Mouse (Mus musculus): ENCODE data around the gene Lima1.
"Not testable (repeated sequence)": the region's sequence is repeated elsewhere in the genome, so short reads cannot be mapped to it uniquely, and the experiment has no call there.

Gene Lima1

DNA sequence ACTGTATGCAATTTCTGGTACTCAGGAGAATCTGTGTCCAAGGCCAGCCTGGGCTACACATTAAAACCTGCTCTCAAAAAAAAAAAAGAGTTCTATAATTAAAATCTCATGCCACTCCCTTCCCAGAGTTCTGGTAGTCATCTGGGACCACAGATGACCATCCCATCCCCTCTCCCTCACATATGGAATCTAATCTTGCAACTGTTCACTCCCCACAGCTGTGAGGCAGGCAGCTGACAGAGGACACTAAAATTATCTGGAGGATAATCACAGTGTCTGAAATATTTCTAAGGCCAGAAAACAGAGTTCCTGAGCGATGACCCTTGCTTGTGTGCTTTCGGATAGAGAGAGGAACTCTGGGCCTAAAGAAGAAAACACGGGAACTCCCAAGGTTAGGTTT lies 40.6 kb downstream of the Lima1 start:
- DNase-seq (ENCODE audit: low spot score), result no peak

DNA sequence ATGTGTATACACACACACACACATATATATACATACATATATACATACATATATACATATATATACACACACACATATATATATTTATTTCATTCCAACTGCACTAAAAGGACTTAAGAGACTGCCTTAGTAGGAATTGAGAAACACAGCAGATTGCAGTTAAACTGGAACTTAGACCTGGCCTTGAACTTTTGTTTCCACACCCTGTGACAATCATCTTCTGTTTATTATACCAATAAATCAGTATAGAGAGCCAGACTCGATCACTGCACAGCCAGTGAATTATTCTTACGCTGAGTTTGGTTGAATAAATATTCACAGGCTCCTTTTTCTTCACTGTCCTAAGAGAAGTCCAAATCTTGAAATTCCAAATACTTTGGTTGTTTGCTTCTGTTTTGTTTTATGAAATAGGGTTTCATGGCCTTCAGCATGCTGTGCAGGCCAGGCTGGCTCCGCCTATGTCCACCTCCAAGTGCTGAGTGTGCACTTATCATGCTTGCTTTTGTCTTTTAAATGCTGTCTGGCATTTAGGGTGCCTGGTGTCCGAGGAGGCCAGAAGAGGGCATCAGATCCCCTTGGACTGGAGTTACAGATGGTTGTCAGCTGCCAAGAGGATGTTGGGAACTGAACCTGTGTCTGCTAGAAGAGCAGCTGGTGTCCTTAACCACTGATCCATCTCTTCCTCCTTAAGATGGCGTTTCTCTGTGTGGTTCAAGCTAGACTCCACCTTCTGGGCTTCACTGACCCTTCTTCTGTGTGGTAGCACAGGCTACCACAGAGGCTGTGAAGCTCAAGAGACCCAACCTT lies 41.4 kb downstream of the Lima1 start:
- no peak for DNase-seq (ENCODE audit: low spot score)

DNA sequence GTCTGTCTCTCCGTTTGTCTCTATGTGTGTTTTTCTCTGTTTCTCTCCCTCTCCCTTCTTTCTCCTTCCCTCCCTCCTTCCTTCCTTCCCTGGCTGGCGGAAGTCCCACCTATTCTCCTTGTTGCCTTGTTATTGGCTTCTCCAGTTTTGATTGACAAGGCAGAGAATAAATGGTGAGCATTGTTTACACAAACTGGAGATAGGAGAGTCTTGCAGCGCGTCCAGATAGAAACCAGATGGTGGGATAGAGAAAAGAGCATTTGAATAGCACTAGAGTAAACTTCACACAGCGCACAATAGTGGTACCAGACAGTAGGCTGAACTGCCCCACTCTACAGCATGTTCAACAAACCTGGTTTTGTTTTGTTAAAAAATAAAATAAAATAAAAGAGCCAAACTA lies 43.7 kb downstream of the Lima1 start:
- no peak for DNase-seq (ENCODE audit: low spot score)

DNA sequence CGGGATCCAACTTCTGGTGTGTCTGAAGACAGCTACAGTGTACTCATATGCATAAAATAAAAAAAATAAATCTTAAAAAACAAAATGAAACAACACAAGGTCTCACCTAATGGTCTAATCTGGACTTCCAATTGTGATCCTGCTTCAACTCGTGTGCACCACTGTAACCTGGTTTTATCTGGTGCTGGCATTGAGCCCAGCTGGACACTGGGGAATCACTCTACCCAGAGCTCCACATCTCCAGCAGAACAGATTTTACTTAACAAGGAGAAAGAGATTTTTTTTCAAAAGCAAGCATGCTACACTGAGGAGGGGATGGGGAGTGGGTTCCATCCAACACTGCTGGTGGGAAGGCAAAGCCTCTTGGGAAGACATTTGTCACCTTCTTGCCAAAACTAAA lies 47.2 kb downstream of the Lima1 start:
- no peak for DNase-seq (ENCODE audit: low spot score)

DNA sequence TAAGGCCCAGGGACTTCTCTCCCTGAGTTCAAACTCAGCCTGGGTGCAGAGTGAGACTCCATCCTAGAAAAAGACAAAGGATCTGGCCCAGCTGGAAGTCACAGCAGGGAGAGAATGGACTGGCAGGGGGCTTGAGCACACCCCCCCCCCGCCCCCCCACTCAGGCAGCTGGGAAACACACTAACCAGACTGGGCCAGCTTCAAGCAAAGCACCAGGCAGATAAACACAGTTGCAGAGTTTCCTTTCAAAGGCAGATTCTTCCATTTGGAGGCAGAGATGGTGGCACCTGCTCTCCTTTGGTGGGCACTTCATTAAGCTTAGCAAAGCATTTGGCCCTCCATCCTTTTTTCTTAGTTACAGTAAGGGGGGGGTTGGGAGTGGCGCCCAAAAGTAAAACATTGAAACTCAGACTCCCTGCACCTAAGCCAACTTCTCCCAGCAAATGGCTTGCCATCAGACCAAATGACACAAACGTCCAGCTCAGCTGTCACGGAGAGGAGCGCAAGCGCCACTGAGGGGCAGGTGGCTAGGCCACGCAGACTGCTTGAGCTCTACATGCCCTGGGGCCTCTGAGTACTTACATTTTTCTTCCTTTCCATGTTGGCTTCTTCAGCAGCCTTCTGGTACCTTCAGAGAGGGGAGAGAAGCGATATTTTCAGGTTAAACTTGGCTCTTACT lies 48.9 kb downstream of the Lima1 start:
- DNase-seq (ENCODE audit: low spot score), result no peak

DNA sequence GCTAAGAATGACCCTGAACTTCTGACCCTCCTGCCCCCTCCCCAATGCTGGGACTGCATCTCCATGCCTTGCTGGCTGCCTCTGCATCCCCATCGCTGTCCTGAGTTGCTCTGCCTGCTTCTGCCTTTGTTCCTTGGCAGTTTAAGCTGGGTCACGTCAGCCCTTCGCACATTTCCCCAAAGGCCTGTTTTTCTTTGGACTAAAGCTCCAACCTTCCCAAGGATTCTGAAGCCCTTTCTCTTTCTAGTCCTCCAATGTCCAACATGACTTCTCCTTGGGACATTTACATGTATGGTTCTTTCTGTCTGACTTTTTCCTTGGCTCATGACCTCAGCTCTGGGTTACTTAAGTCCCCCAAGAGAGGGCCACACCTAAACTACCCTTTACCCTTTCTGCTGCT lies 50.0 kb downstream of the Lima1 start:
- DNase-seq (ENCODE audit: low spot score), result no peak

DNA sequence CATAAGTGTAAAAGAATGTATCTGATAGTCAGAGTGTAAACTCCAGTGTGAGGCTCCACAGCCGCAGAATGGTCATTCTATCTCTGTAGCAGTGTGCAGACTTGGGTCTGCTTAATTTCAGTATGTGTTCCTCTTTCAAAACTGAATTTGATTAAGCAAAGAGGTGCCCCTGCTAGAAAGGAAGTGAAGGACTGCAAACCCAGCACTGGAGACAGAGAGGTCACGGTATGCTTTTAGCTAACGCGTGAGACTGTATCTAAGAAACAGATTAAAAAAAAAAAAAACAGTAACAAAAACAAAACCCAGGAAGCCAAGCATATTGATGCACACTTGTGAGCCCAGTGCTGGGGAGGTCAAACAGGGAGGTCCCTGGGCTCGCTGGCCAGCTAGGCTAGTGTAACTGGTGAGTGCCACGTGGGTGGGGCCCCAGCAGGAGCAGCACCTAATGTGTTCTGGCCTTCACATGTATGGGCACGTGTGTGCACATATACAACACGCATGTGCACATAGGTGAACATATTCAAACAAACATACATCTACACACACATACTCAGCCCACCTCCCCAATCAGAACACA lies 51.8 kb downstream of the Lima1 start:
- DNase-seq (ENCODE audit: low spot score), result no peak

DNA sequence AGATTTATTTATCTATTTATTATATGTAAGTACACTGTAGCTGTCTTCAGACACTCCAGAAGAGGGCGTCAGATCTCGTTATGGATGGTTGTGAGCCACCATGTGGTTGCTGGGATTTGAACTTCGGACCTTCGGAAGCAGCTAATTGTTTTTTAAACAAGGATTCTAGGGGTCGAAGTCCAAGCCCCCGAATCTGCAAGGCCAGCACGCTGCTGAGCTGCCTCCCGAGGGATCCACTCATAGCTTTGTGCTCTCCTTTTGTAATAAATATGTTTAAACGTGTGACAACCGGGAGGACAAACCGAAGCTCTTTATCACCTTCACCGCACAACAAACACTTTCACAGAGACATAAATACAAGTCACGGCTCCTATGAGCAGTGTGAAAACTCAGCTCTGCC lies 52.8 kb downstream of the Lima1 start:
- not testable (repeated sequence) for DNase-seq (ENCODE audit: low spot score)

DNA sequence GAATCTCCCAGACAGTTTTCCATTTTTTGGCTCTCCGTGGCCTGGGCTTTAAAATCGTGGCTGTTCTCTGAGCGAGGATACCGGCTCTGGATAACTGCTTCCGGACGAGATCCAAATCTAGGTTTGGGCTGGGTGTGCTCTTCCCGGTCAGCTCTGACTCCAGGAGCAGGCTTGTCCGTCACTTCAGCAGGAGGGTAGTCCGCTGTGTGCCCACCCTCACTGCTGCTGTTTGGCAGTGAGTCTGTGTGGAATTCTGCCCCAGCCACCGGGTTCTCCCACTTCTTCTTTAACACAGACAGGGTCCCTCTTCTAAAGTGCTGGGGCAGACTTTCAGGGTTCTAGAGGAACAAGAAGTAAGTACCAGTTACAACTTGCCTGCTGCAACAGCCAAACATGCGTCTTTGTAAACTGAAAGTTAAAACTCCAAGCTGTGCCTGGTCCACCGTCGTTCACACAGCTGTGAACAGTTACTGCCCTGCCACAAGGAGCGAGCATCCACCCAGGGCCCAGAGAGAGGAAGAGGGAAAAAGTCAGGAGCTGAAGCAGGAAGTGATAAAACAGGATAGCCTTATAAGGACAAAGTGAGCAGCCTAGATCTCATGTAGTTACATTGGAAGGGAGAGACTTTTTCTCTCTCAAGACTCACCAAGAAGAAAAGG lies 55.5 kb downstream of the Lima1 start:
- DNase-seq (ENCODE audit: low spot score), result no peak

DNA sequence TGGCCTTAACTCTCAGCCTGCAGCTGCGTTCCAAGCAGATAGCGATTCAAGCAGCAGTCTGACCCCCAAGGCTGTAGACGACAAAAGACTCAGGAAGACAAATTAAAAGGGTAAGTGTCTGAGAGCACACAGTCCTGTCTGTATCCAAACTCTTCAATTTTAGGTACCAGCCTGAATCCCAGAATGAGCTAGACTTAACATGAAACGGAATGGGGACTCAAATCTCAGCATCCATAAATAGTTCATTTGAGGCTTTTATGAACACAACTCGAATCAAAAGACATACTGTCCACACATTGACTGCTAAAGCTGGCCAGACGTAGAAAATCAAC lies 56.2 kb downstream of the Lima1 start:
- DNase-seq (ENCODE audit: low spot score), result no peak

DNA sequence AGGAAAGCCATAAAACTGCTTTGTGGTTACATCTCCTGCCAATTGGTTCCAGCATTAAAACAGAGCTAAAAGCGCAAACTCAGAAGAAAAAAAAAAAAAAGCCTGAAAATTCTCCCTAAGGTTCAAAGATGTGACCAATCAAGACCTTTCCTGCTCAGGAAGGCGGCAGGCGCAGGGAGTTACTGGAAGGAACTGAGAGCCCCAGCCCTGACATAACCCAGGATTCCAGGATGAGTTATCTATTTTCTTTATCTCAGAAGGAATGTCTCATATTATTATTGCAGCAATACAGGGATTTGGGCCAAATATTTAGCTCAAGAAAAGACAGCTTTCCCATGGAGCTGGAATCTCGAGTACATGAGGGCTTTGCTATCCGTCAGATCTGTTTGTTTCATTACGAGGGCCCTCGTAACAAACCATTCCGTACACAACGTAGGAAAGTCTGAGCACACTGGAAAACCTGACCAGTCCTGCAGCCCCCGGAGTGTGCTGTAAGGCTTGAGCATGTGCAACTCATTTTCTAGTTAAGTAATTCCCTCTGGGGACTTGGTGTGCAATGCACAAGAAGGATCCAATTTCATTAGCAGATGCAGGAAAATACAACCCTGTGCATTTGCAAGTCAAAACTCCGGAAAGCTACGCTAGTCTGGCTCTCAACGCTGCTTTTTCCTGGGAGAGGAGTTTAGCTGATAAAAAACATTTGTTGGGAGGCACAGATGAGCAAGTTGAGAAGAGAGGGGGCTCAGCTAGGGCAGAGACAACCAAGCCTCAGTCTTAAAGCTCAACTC lies 56.7 kb downstream of the Lima1 start:
- no peak for DNase-seq (ENCODE audit: low spot score)

DNA sequence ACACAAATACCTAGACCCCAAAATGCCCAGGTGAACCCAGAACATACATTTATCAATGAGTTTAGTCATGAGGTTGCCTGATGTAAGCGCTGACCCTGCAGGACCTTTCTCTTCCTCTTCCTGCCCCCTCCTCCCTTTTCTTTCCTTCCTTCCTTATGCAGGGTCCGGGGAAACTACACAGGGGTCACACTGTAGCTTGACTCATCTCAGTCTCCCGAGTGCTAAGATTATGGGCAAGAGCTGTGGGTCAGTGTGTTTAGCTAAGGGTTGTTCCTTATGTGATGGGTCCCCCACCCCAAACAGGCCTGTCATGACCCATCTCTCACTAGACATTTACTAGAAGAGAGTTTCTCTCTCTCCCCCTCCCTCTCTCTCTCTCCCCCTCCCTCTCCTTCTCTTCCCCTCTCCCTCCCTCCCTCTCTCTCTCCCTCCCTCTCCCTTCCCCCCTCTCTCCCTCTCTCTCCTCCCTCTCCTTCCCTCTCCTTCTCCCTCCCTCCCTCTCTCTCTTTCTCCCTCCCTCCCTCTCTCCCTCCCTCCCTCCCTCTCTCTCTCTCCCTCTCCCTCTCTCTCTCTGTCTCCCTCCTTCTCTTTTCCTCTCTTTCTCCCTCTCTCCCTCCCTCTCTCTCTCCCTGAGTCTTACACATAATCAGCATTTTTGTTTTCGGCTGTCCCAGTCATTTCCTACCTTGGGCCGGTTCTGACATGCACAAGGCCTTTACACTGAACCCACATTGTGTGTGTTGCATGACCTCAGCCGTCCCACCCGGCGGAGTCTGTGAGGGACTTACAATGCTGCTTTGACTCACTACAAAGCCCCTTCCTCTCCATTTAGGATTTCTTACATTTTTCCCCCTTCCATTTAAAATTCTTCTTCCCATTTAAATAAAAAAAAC lies 57.7 kb downstream of the Lima1 start:
- no peak for DNase-seq (ENCODE audit: low spot score)

DNA sequence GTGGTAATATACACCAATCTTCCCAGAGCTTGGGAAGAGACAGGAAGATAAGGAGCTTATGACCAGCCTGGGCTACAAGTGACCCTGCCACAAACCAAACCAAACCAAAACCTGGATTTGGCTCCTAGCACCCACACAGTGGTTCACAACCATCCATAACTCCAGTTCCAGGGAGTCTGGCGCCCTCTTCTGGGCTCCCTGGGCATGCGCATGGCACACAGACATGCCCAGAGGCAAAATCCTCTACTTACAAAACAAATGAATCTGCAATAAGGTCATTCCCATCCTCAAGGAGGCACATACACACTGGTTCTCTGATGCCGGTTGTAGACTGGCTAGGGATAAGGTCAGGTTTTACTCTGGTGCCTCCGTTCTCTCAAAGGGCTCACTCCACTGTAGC lies 59.3 kb downstream of the Lima1 start:
- no peak for DNase-seq (ENCODE audit: low spot score)

DNA sequence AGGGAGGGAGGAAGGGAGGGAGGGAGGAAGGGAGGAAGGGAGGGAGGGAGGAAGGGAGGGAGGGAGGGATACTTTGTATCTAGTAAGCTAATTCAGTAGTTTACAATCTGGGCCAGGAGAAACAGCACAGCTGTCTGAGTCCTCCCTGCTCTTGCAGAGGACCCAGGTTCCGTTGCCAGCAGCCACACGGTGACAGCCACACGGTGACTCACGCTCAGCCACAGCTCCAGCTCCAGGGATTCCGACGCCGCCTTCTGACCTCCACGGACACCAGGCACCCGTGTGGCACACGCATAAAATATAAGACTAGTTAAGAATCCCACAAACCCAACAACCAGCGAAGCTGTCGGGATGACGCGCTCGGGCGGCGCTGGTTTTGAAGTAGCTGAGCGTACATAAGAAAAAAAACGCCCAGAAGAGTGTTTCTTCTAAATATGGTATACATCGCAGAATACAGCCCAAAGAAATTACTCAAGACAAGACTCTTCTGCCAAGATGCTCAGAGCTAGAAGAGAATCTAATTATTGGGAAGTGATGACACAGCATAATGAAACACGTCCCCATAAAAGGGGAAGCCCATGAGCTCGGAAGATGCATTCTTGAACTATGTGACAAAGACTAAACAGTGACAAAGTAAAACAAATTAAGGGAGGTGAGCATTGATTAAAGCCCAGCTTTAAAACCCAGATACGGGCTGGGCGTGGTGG lies 60.5 kb downstream of the Lima1 start:
- no peak for DNase-seq (ENCODE audit: low spot score)

DNA sequence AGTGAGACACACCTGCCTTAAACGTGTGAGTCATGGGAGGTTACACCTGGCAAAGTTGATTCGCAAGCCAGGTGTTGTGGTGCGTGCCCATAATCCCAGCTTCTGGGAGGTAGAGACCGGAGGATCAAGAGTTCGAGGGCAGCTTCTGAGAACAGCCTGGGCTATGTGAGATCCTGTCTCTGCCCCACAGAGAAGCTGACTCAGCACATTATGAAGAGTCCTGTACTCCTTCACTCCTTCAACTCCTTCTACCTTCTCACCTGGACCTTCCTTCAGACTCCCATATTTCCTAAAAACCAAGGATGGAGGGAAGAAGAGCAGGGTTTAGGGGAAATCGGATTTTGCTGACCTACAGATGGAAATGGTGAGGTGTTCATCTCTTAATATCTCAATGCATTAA lies 61.6 kb downstream of the Lima1 start:
- no peak for DNase-seq (ENCODE audit: low spot score)

DNA sequence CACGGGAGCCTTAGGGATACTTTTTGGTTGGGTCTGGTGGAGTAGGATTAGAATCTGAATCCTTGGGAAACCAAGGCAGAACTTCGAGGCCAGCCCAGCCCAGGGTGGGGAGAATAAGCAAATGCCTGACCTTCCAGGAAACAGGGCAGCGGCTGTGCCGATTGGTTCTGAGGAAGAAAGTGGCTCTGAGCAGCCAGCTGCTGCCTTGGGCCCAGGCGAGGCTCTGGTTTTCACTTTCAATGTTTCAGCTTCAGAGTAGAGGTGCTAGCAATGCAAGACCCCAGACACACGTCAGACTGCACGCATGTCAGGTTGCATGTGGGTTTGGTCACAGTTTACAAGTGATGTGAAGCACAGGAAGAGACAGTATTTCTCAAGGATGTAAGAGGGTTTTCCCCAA lies 63.2 kb downstream of the Lima1 start:
- DNase-seq (ENCODE audit: low spot score), result no peak

DNA sequence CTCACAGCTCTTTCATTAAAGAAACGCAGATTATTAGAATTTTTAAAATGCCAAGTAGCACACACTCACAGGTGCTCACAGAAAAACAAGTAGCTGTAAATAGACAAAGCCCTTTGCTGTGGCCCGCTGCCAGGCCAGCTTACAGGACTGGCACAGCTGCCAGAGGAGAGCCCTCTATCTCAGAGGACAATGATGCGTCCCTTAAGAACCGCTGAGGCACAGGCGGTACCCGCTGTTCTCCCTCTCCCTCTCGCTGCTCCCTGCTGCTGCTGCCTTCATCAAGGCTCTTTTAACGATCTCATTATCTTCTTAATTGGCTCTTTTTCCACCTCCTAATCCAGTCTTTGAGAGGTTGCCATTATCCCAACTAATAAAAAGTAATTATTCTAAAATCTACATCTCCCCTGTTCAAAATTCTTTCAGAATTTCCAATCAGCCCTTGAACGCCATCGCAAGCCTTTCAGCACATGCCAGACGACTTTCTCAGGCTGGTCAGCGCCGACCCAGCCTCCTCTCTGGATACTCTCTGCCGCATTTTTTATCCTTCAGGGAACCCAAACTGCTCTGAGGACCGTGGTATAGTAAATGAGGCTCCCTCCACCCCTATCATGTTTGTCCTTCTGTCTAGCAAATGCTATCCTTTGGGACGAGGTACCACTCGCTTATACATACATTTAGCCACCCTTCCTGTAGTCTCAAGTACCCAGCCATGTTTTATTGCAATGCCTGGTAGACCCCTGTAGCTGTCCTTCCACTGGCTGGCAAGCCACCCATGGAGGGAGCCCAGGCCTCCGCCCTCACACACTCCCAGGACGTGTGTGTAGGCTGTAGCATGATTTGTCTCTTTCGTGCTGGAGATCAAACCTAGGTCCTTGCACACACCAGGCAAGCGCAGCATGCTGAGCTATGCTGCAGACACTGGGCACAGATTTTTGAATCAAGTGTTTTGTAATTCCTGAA lies 67.2 kb downstream of the Lima1 start:
- DNase-seq (ENCODE audit: low spot score), result peak; percentile 60

DNA sequence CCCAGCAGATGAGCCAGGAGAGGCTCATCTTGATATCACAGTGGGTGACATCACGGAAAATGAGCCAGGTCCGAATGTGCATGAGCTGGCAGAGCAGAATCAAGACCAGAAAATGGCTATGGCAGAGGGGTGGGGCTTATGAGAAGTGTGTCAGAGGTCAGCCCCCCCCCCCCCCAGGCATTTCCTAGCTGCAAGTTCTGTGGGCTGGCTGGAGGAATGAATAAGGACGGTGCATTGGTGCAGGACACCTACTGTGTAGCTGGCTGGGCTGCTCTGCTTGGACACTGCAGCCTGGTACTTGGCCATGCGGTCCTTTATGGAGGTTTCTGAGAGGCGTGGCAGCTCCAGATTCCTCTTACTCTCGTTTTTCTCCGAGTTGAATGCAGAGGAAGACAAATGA lies 69.1 kb downstream of the Lima1 start:
- peak; percentile 29 for DNase-seq (ENCODE audit: low spot score)

DNA sequence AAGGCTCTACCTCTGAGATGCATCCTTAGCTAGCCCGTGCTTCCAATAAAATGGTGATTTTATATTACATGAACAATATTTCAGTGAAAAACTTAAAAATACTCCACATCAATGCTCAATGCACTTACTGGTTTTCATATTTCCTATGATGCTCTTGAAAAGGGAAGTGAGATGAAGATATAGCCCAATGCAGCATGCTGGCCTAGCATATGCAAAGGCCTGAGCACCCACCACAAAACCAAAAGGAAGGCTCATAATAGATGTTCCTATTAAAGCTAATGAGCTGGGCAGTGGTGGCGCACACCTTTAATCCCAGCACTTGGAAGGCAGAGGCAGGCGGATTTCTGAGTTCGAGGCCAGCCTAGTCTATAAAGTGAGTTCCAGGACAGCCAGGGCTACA lies 69.6 kb downstream of the Lima1 start:
- DNase-seq (ENCODE audit: low spot score), result no peak

Data from retina, embryonic 14.5 days (tissue).